Mouse (Mus musculus): ENCODE measurements around the gene Pde6h. TPM values are rescaled to one million over a fixed set of nuclear protein-coding genes. Genes with fewer than 3 reads are reported as not detected.

Gene Pde6h
- total and polyA plus RNA-seq, 3 experiments: 0.04 to 0.30 TPM; not detected in 1

DNA sequence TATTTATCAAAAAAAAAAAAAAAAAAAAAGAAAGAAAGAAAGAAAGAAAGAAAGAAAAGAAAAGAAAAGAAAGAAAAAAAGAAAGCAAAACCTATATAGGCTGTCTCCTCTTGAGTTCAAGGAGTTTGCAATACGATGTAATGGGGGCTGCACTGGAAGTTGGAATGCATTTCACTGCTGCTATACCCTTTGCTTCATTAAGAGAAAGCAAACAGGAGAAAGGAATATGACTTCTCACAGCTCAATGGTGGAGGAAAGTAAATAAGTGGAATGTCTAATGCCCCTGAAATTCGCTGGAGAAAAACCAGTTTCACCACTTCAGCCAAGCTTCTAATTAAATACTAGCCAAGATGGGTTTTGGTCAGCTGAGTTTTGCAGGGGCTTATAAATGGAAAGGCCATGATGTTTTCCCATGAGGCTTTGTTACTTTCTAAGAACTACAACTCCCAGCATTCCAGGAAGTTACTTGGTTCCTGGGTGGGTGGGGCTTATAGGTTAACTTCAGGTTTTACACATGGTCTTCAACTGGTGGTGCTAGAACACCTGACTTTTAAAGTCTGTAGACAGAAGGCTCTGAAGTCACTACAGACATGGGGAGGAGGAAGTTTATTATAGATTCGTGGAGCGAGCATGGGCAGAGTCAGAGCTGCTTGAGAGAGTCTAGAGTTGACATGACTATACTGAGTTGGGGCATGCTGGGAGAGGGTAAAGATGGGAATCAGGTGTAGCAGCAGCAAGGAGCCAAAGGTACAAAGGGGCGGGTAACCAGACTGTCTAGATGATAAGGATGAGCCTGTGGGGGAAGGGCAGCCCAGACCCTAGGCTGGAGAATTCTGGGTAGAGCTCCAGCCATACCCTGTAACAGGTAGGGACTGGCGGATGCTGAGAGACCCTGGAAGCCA, 77.9 kb downstream of the Pde6h start:
- Histone ChIP-seq H3K9ac (ENCODE audit: insufficient read depth, low read depth) (no peak overlapping the region), H3K27me3 (replicated peaks) (no peaks in the 10 kb centered on the region), H3K79me2 (replicated peaks; ENCODE audit: control insufficient read depth, extremely low read depth, insufficient read depth, poor library complexity, severe bottlenecking) (no peaks in the 10 kb centered on the region), H3K4me1 (ENCODE audit: control insufficient read depth in 1 of 2, insufficient read depth in 2 of 2) (peaks cover 4 to 6% of the 10 kb centered on the region in 2 experiments; a peak in 3 of 4 replicates), H3K9me3 (replicated peaks; ENCODE audit: low read length) (peaks cover 3% of the 10 kb centered on the region), H3K36me3 (replicated peaks in 1 of 2; ENCODE audit: control insufficient read depth in 1 of 2, insufficient read depth in 1 of 2, low read length in 1 of 2) (no peaks in the 10 kb centered on the region), H3K27ac (ENCODE audit: insufficient read depth, low read depth) (no peak overlapping the region), H3K4me3 (replicated peaks in 1 of 3; ENCODE audit: low read depth in 2 of 3, low read length in 2 of 3, poor library complexity in 1 of 3) (no peak overlapping the region), H3K4me2 (ENCODE audit: insufficient read depth, low read depth, poor library complexity, severe bottlenecking) (peak overlapping the region; percentile 30; the same call in 1 of the 2 replicates)
- dilution Hi-C loops (cut with MboI; ENCODE audit: extremely low pct_ligation_motif_present, extremely low pct_unique_long_range_greater_than_20kb, low sequenced_read_pairs): no loop called here
- DNase-seq (ENCODE audit: extremely low read depth): peak; percentile 40
- no peak for TF ChIP-seq NRF1 (IDR thresholded peaks at IDR 0.05; ENCODE audit: low read depth, low read length)
- no peak for TF ChIP-seq UBTF (IDR thresholded peaks at IDR 0.05; ENCODE audit: low read depth, low read length)
- no peak for TF ChIP-seq CTCF (conservative IDR thresholded peaks at IDR 0.05 in 1 of 2, IDR thresholded peaks at IDR 0.05 in 1 of 2; ENCODE audit: low read depth in 2 of 2, low read length in 2 of 2)
- TF ChIP-seq POLR2AphosphoS2 (IDR thresholded peaks at IDR 0.05; ENCODE audit: low read depth, low read length): no peak
- TF ChIP-seq MAX (IDR thresholded peaks at IDR 0.05; ENCODE audit: low read length): no peak
- no peak for TF ChIP-seq ZNF384 (IDR thresholded peaks at IDR 0.05; ENCODE audit: low read depth, low read length)
- TF ChIP-seq BHLHE40 (IDR thresholded peaks at IDR 0.05; ENCODE audit: low read depth, low read length): no peak
- TF ChIP-seq ZC3H11A (IDR thresholded peaks at IDR 0.05; ENCODE audit: low read depth, low read length): no peak
- peak; percentile 94 for TF ChIP-seq HCFC1 (IDR thresholded peaks at IDR 0.05; ENCODE audit: low read depth, low read length)
- TF ChIP-seq KAT2A (IDR thresholded peaks at IDR 0.05; ENCODE audit: insufficient replicate concordance, low read length): peak; percentile 62; the same call in 1 of the 2 replicates
- TF ChIP-seq RAD21 (IDR thresholded peaks at IDR 0.05; ENCODE audit: low read depth, low read length): no peak
- TF ChIP-seq GABPA (IDR thresholded peaks at IDR 0.05; ENCODE audit: insufficient replicate concordance, low read depth, low read length): no peak; the same call in 1 of the 2 replicates
- TF ChIP-seq TCF12 (IDR thresholded peaks at IDR 0.05; ENCODE audit: low read depth, low read length): no peak
- no peak for TF ChIP-seq CHD1 (IDR thresholded peaks at IDR 0.05; ENCODE audit: low read depth, low read length)
- no peak for TF ChIP-seq E2F4 (IDR thresholded peaks at IDR 0.05; ENCODE audit: insufficient replicate concordance, low read depth, low read length)
- TF ChIP-seq TBP (conservative IDR thresholded peaks at IDR 0.05; ENCODE audit: low read depth, low read length): 0 out of 2 replicates have a peak, but pooled peaks have one; percentile 27
- 0 out of 2 replicates have a peak, but pooled peaks have one; percentile 27 for TF ChIP-seq MYC (IDR thresholded peaks at IDR 0.05; ENCODE audit: low read depth, low read length)
- no peak for TF ChIP-seq SMC3 (IDR thresholded peaks at IDR 0.05; ENCODE audit: low read depth, low read length)
- TF ChIP-seq PAX5 (IDR thresholded peaks at IDR 0.05; ENCODE audit: low read length): no peak
- TF ChIP-seq POLR2A (IDR thresholded peaks at IDR 0.05; ENCODE audit: low read depth, low read length): no peak
- no peak for TF ChIP-seq MEF2A (IDR thresholded peaks at IDR 0.05; ENCODE audit: borderline replicate concordance, low read depth, low read length)
- no peak for TF ChIP-seq USF1 (IDR thresholded peaks at IDR 0.05; ENCODE audit: low read depth, low read length)
- no peak for TF ChIP-seq EP300 (IDR thresholded peaks at IDR 0.05; ENCODE audit: low read length)
- TF ChIP-seq ELF1 (IDR thresholded peaks at IDR 0.05; ENCODE audit: low read depth, low read length): peak; percentile 87
- no peak for TF ChIP-seq JUN (IDR thresholded peaks at IDR 0.05; ENCODE audit: insufficient read depth, low read depth, low read length)
- no peak for TF ChIP-seq RCOR1 (conservative IDR thresholded peaks at IDR 0.05; ENCODE audit: low read depth, low read length)
- TF ChIP-seq ZKSCAN1 (IDR thresholded peaks at IDR 0.05; ENCODE audit: borderline replicate concordance, low read depth, low read length): no peak
- no peak for TF ChIP-seq SIN3A (IDR thresholded peaks at IDR 0.05; ENCODE audit: low read length)
- TF ChIP-seq MAFK (IDR thresholded peaks at IDR 0.05; ENCODE audit: insufficient replicate concordance, low read length): no peak
- TF ChIP-seq MXI1 (IDR thresholded peaks at IDR 0.05; ENCODE audit: low read depth, low read length): no peak
- no peak for TF ChIP-seq ETS1 (conservative IDR thresholded peaks at IDR 0.05; ENCODE audit: low read depth, low read length)
- no peak for TF ChIP-seq CHD2 (IDR thresholded peaks at IDR 0.05; ENCODE audit: low read length)
- no peak for TF ChIP-seq IRF4 (IDR thresholded peaks at IDR 0.05; ENCODE audit: low read depth, low read length)
- TF ChIP-seq ZMIZ1 (IDR thresholded peaks at IDR 0.05; ENCODE audit: low read depth, low read length): no peak
- TF ChIP-seq JUND (conservative IDR thresholded peaks at IDR 0.05; ENCODE audit: low read depth, low read length): no peak
- TF ChIP-seq USF2 (conservative IDR thresholded peaks at IDR 0.05; ENCODE audit: low read depth, low read length): no peak
- in situ Hi-C loops (cut with MboI; ENCODE audit: low pct_ligation_motif_present, low pct_unique_long_range_greater_than_20kb, low sequenced_read_pairs): no loop called here
